Mouse (Mus musculus): ENCODE data around the gene Arhgap21. TPM values are rescaled to one million over a fixed set of nuclear protein-coding genes. Genes with fewer than 3 reads are reported as not detected.

Gene Arhgap21
- polyA plus RNA-seq, 1 experiment = 82.7 TPM

DNA sequence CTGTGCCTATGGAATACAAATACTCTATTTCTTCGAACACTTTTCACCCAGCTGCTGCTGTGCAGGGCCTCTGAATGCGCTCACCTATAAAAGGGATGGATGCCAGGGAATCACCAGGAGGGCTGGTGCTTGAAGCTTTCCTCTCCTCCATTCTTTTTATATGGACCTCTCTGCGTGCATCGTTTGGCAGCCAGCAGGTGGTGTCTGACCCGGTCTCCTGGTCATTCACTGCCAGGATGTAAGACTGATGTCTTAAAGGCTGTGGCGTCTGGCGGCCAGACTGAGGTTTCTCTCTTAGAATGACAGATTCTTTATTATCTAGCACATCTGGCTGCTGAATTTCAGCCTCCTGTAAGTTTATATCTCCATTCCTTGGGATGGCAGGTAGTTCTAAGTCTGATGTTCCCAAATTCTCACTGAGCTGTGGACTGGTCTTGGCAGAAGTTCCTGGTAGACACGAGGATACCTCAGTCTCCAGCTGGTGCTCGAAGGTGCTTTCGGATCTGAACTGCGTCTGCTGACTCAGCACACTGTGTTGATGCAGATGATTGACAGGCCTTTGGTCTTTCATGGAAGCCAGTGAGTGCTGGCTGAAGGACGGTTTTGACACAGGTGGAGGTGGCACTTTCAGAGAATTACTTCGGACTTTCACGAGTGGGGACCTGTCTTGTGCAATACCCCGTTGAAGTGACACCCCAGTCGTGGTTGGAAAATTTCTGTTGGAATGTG lies 88.6 kb downstream of the Arhgap21 start:
- no peak for TF ChIP-seq CTCF (IDR thresholded peaks at IDR 0.05; ENCODE audit: borderline replicate concordance, insufficient read depth, low read length)
- TF ChIP-seq POLR2A (IDR thresholded peaks at IDR 0.05; ENCODE audit: low read depth, low read length) = no peak
- Histone ChIP-seq H3K27ac (ENCODE audit: insufficient read depth, low read length) (no peak overlapping the region), H3K4me3 (ENCODE audit: insufficient read depth, low read length) (no peak overlapping the region), H3K4me1 (ENCODE audit: control insufficient read depth, insufficient read depth, low read length) (no peaks in the 10 kb centered on the region)

DNA sequence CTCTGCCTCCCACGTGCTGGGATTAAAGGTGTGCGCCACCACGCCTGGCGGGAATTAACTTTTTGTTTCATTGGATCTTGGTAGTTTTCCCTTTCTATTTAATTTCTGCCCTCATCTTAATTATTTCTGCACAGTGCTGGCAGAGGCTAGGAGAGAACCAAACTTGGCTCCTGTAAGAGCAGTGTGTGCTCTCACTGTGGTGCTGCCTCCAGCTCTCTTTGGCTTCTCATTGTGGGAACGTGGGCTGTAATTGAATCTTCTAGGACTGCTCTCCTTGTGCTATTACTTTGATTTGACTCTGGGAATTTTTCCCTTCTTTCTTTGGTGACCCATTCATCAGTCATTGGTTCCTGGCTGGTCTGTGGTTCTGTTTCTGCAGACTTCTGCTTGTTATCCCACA lies 94.1 kb downstream of the Arhgap21 start:
- H3K4me3 ChIP-seq (ENCODE audit: insufficient read depth, low read length) = no peak overlapping the region
- TF ChIP-seq POLR2A (IDR thresholded peaks at IDR 0.05; ENCODE audit: low read depth, low read length) = no peak
- no peak for TF ChIP-seq CTCF (IDR thresholded peaks at IDR 0.05; ENCODE audit: borderline replicate concordance, insufficient read depth, low read length)
- H3K4me1 ChIP-seq (ENCODE audit: control insufficient read depth, insufficient read depth, low read length) = no peaks in the 10 kb centered on the region
- H3K27ac ChIP-seq (ENCODE audit: insufficient read depth, low read length) = no peak overlapping the region

DNA sequence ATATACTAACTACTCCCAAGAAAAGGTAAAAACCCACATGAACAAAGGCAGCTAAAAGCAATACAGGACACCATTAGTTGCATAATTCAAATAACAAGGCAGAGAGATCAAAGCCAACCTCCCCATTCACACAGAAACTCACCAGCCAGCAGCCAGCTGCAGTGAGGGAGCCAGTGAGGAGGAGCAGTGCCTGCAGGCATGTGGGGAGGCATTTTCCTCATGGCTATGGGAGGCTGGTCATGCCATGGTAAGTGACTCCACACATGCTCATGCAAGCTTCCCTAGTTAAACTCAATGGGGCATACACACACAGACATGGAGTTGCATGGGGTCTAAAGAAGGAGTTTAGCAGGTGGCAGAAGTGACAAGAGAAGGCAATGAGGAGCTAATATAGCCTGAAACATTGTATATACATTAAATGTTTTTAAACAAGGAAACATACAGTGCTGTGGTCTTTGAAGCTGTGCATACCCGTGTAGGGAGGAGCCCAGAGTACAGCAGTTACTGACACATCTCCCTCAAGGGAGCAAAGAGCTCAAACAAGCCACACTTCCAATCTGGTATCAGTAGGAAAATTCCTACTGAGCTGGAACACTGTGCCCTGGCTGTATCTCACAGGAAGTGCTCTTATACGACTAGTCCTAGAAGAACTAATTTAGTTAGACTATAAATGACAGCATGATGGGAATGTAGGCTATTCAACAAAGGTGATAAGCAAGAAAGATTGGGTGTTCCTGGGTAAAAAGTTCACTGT lies 99.3 kb downstream of the Arhgap21 start:
- Histone ChIP-seq H3K4me1 (ENCODE audit: control insufficient read depth, insufficient read depth, low read length) (no peaks in the 10 kb centered on the region), H3K4me3 (ENCODE audit: insufficient read depth, low read length) (no peak overlapping the region)
- TF ChIP-seq CTCF (IDR thresholded peaks at IDR 0.05; ENCODE audit: borderline replicate concordance, insufficient read depth, low read length) = no peak
- TF ChIP-seq POLR2A (IDR thresholded peaks at IDR 0.05; ENCODE audit: low read depth, low read length) = no peak

DNA sequence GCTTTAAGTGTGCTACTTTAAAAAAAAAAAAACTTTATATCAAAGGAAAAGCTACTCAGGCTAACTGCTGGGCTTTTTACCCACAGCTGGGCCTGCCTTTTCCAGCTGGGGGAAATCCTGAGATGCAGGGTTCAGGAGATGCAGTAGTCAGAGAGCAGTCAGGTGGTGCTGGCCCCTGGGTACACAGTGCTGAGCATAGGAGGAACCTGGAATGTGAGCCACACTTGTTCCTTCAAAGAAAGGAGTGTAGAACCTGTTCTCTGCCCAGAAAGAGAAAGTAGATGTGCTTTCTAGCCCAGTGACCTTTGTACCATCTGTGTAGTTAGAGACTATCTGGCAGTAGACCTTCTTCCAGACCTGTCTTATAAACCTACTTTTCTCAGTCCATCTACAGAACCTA lies 100.6 kb downstream of the Arhgap21 start:
- Histone ChIP-seq H3K27ac (ENCODE audit: insufficient read depth, low read length) (no peak overlapping the region), H3K4me1 (ENCODE audit: control insufficient read depth, insufficient read depth, low read length) (no peaks in the 10 kb centered on the region), H3K4me3 (ENCODE audit: insufficient read depth, low read length) (no peak overlapping the region)
- TF ChIP-seq CTCF (IDR thresholded peaks at IDR 0.05; ENCODE audit: borderline replicate concordance, insufficient read depth, low read length) (no peak), POLR2A (IDR thresholded peaks at IDR 0.05; ENCODE audit: low read depth, low read length) (no peak)

More for the DNA sequence above, 99.3 kb downstream of the Arhgap21 start:
- no peak overlapping the region for H3K27ac ChIP-seq (ENCODE audit: insufficient read depth, low read length)

DNA sequence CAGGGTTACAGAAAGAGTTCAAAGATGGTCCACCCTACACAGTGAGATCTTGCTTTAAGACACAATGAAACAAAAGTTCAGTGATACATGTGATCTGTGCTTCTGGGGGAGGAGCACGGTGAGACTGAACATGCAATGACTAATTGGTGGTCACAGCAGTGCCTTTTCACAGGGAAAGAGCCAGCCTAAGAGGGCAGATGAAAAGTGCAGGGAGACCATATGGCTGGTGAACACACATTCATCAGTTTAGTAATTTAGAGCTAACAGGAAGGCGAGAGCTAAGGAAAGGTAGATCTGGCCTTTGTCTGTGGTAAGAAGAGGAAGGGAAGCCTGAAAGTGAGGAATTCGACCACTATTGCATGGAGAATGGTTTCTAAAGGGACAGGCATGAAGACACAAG lies 102.9 kb downstream of the Arhgap21 start:
- no peak for TF ChIP-seq CTCF (IDR thresholded peaks at IDR 0.05; ENCODE audit: borderline replicate concordance, insufficient read depth, low read length)
- no peak for TF ChIP-seq POLR2A (IDR thresholded peaks at IDR 0.05; ENCODE audit: low read depth, low read length)
- Histone ChIP-seq H3K4me1 (ENCODE audit: control insufficient read depth, insufficient read depth, low read length) (no peaks in the 10 kb centered on the region), H3K4me3 (ENCODE audit: insufficient read depth, low read length) (no peak overlapping the region), H3K27ac (ENCODE audit: insufficient read depth, low read length) (no peak overlapping the region)

DNA sequence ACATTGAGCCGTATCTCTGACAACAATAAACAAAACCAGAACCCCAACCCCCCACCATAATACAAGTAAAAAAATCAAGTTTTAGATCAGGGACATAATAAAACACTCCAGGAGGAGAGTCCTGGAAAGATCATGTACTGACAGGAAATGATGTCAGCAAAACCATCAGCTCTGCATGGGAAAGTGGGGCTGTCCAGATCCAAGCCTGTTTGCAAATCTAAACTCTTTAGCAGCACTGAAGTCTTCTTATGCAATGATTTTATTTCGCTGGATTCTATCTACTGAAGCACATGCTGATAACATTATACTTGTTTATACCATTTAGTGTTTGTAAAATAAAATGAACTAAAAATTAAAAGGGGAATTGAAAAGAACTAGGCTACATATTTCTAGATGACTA lies 104.1 kb downstream of the Arhgap21 start:
- TF ChIP-seq POLR2A (IDR thresholded peaks at IDR 0.05; ENCODE audit: low read depth, low read length) (no peak), CTCF (IDR thresholded peaks at IDR 0.05; ENCODE audit: borderline replicate concordance, insufficient read depth, low read length) (no peak)
- H3K4me1 ChIP-seq (ENCODE audit: control insufficient read depth, insufficient read depth, low read length) = no peaks in the 10 kb centered on the region
- no peak overlapping the region for H3K4me3 ChIP-seq (ENCODE audit: insufficient read depth, low read length)
- no peak overlapping the region for H3K27ac ChIP-seq (ENCODE audit: insufficient read depth, low read length)

DNA sequence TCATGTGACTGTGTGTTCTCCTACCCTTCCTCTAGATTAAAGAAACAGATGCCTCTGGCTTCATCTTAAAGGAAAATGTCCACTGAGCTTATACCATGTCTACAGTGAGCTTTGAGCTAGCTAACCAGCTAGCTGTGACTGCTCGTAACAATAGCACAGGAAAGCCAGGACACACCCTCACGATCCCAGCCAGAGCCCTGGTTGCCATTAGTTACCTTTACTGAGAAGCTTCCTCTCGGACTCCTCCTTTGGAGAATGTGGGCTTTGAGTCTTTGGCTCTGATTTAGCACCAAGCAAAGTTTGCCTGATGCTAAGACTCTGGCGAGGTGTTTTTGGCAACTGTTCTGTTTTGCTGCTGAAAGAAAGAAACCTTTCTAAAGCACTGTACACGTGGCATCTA lies 107.9 kb downstream of the Arhgap21 start:
- TF ChIP-seq POLR2A (IDR thresholded peaks at IDR 0.05; ENCODE audit: low read depth, low read length) = no peak
- no peak for TF ChIP-seq CTCF (IDR thresholded peaks at IDR 0.05; ENCODE audit: borderline replicate concordance, insufficient read depth, low read length)
- Histone ChIP-seq H3K4me1 (ENCODE audit: control insufficient read depth, insufficient read depth, low read length) (no peaks in the 10 kb centered on the region), H3K4me3 (ENCODE audit: insufficient read depth, low read length) (no peak overlapping the region), H3K27ac (ENCODE audit: insufficient read depth, low read length) (no peak overlapping the region)

DNA sequence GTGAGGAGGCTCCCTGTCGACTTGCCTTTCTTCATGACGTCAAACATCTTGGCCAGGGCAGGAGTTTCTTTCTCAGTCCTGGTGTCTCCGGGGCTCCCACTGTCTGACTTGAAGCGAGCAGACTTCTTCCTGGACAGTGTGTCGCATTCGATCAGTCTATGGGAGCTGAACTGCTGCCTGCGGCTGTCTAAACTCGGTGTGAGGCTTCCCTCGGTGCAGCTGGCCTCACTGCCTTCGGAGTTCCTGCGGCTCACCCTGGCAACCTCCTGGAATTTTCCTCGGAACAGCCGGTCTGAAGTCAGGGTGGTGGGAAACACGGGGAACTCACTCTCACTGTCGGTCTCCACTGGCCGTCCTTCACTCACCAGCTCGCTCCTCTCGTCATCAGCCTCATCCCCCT lies 119.3 kb downstream of the Arhgap21 start:
- H3K4me1 ChIP-seq (ENCODE audit: control insufficient read depth, insufficient read depth, low read length) = no peaks in the 10 kb centered on the region
- TF ChIP-seq CTCF (IDR thresholded peaks at IDR 0.05; ENCODE audit: borderline replicate concordance, insufficient read depth, low read length) (no peak), POLR2A (IDR thresholded peaks at IDR 0.05; ENCODE audit: low read depth, low read length) (no peak)
- no peak overlapping the region for H3K4me3 ChIP-seq (ENCODE audit: insufficient read depth, low read length)
- no peak overlapping the region for H3K27ac ChIP-seq (ENCODE audit: insufficient read depth, low read length)

DNA sequence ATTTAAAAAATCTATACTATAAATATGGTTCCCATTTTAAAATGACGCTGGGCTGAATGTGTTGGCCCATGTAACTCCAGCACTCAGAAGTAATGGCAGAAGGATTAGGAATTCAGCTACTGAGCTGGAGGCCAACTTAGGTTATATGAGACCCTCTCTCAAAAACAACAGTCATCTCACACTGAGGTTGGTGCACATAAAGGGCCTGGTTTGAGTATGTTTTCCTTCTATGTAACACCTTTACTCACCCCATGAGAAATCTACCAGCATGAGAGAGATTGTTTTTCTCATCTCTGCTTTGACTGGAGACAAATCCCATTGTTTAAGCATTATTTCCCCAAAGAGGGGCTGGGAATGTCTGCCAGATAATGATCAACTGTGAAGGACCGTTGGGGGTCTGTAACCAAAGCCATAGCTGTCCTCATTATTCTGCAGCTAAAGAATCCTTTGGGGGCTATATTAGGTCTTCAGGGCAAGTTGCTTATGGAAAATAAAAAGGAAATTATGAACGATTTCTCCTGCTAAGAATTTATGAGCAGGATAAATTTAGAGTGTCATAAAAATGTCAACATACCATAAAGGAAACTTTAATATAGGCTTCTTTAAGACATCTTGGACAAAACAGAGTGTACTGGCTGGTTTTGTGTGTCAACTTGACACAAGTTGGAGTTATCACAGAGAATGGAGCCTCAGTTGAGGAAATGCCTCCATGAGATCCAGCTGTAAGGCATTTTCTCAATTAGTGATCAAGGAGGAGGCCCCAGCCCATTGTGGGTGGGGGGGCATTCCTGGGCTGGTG lies 136.9 kb downstream of the Arhgap21 start:
- TF ChIP-seq CTCF (IDR thresholded peaks at IDR 0.05; ENCODE audit: borderline replicate concordance, insufficient read depth, low read length) = no peak
- TF ChIP-seq POLR2A (IDR thresholded peaks at IDR 0.05; ENCODE audit: low read depth, low read length) = no peak
- Histone ChIP-seq H3K4me1 (ENCODE audit: control insufficient read depth, insufficient read depth, low read length) (no peaks in the 10 kb centered on the region), H3K27ac (ENCODE audit: insufficient read depth, low read length) (no peak overlapping the region), H3K4me3 (ENCODE audit: insufficient read depth, low read length) (no peak overlapping the region)

Data from embryonic fibroblast, embryonic 13.5 days (primary cell).